Mouse (Mus musculus): Measurements from ENCODE around the gene Gm609. TPM values are rescaled to one million over a fixed set of nuclear protein-coding genes. Genes with fewer than 3 reads are reported as not detected.

The Gm609 gene
- polyA plus RNA-seq, 1 experiment from 2014 or later = 0.68 TPM

GRCm38 (mm10) chr16:45402036-45402435, 90.7 kb downstream of the Gm609 start:
- H3K36me3 ChIP-seq (ENCODE audit: control insufficient read depth, insufficient read depth, low read length) = no peaks in the 10 kb centered on the region
- 63% methylated on average over 1 of the region's 1 CpGs for WGBS
- no peak overlapping the region for H3K4me2 ChIP-seq (ENCODE audit: low read depth, low read length)
- no peak for ATAC-seq (ENCODE audit: insufficient read depth, low FRiP score)
- no peak overlapping the region for H3K4me3 ChIP-seq (replicated peaks; ENCODE audit: low read length)
- no peak overlapping the region for H3K9ac ChIP-seq (ENCODE audit: low read length)
- H3K4me1 ChIP-seq (ENCODE audit: control insufficient read depth, insufficient read depth, low read length) = peaks cover 5% of the 10 kb centered on the region; the same call in 1 of the 2 replicates
- H3K27ac ChIP-seq (ENCODE audit: low read length) = no peak overlapping the region
- no peaks in the 10 kb centered on the region for H3K9me3 ChIP-seq (replicated peaks; ENCODE audit: control insufficient read depth, low read length)
- H3K27me3 ChIP-seq (ENCODE audit: control insufficient read depth, insufficient read depth, low read length) = no peaks in the 10 kb centered on the region

GRCm38 (mm10) chr16:45399947-45400555, 92.7 kb downstream of the Gm609 start:
- H3K9me3 ChIP-seq (replicated peaks; ENCODE audit: control insufficient read depth, low read length) = no peaks in the 10 kb centered on the region
- 50% methylated on average over 9 of the region's 9 CpGs for WGBS

DNA sequence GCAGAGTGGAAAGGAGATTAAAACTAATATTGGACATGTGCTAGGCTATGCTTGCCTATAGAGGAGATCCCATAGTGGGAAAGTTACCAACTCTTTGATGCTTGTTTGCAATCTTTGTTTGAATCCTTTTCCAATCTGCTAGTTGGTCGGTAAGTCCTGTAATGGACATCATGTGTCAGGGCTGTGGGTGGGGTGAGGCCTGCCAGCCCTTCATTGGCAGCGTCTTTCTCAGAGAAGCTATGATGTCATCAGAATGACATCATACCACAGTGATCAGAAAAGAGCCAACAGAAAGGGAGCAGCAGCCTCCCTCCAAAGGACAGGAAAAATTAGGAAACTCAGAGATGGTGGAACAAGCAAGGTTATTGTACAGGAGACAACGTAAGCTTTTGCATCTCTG, 93.4 kb downstream of the Gm609 start:
- WGBS = 73% methylated on average over 3 of the region's 3 CpGs
- ATAC-seq (ENCODE audit: insufficient read depth, low FRiP score) = no peak
- no peak overlapping the region for H3K4me3 ChIP-seq (replicated peaks; ENCODE audit: low read length)
- no peak overlapping the region for H3K9ac ChIP-seq (ENCODE audit: low read length)
- H3K27me3 ChIP-seq (ENCODE audit: control insufficient read depth, insufficient read depth, low read length) = no peaks in the 10 kb centered on the region
- H3K4me2 ChIP-seq (ENCODE audit: low read depth, low read length) = no peak overlapping the region
- no peak overlapping the region for H3K27ac ChIP-seq (ENCODE audit: low read length)
- no peaks in the 10 kb centered on the region for H3K36me3 ChIP-seq (ENCODE audit: control insufficient read depth, insufficient read depth, low read length)
- H3K9me3 ChIP-seq (replicated peaks; ENCODE audit: control insufficient read depth, low read length) = no peaks in the 10 kb centered on the region
- peaks cover 5% of the 10 kb centered on the region; the same call in 1 of the 2 replicates for H3K4me1 ChIP-seq (ENCODE audit: control insufficient read depth, insufficient read depth, low read length)

More at GRCm38 (mm10) chr16:45399947-45400555, 92.7 kb downstream of the Gm609 start:
- ATAC-seq (ENCODE audit: insufficient read depth, low FRiP score) = no peak
- no peak overlapping the region for H3K9ac ChIP-seq (ENCODE audit: low read length)
- peaks cover 5% of the 10 kb centered on the region; the same call in 1 of the 2 replicates for H3K4me1 ChIP-seq (ENCODE audit: control insufficient read depth, insufficient read depth, low read length)
- H3K4me3 ChIP-seq (replicated peaks; ENCODE audit: low read length) = no peak overlapping the region
- no peak overlapping the region for H3K27ac ChIP-seq (ENCODE audit: low read length)
- H3K36me3 ChIP-seq (ENCODE audit: control insufficient read depth, insufficient read depth, low read length) = no peaks in the 10 kb centered on the region
- H3K4me2 ChIP-seq (ENCODE audit: low read depth, low read length) = no peak overlapping the region
- no peaks in the 10 kb centered on the region for H3K27me3 ChIP-seq (ENCODE audit: control insufficient read depth, insufficient read depth, low read length)

GRCm38 (mm10) chr16:45397440-45397839, 95.3 kb downstream of the Gm609 start:
- peaks cover 5% of the 10 kb centered on the region; the same call in 1 of the 2 replicates for H3K4me1 ChIP-seq (ENCODE audit: control insufficient read depth, insufficient read depth, low read length)
- no peak overlapping the region for H3K4me2 ChIP-seq (ENCODE audit: low read depth, low read length)
- WGBS = 62% methylated on average over 2 of the region's 2 CpGs
- no peak overlapping the region for H3K27ac ChIP-seq (ENCODE audit: low read length)
- no peak overlapping the region for H3K4me3 ChIP-seq (replicated peaks; ENCODE audit: low read length)
- H3K9ac ChIP-seq (ENCODE audit: low read length) = no peak overlapping the region
- H3K36me3 ChIP-seq (ENCODE audit: control insufficient read depth, insufficient read depth, low read length) = no peaks in the 10 kb centered on the region
- ATAC-seq (ENCODE audit: insufficient read depth, low FRiP score) = no peak
- H3K27me3 ChIP-seq (ENCODE audit: control insufficient read depth, insufficient read depth, low read length) = no peaks in the 10 kb centered on the region
- no peaks in the 10 kb centered on the region for H3K9me3 ChIP-seq (replicated peaks; ENCODE audit: control insufficient read depth, low read length)

GRCm38 (mm10) chr16:45392246-45392645, 100.5 kb downstream of the Gm609 start:
- H3K9ac ChIP-seq (ENCODE audit: low read length) = no peak overlapping the region
- no peak overlapping the region for H3K4me2 ChIP-seq (ENCODE audit: low read depth, low read length)
- no peaks in the 10 kb centered on the region for H3K27me3 ChIP-seq (ENCODE audit: control insufficient read depth, insufficient read depth, low read length)
- H3K4me1 ChIP-seq (ENCODE audit: control insufficient read depth, insufficient read depth, low read length) = no peaks in the 10 kb centered on the region
- no peak overlapping the region for H3K4me3 ChIP-seq (replicated peaks; ENCODE audit: low read length)
- H3K9me3 ChIP-seq (replicated peaks; ENCODE audit: control insufficient read depth, low read length) = no peaks in the 10 kb centered on the region
- no peaks in the 10 kb centered on the region for H3K36me3 ChIP-seq (ENCODE audit: control insufficient read depth, insufficient read depth, low read length)
- no peak for ATAC-seq (ENCODE audit: insufficient read depth, low FRiP score)
- no peak overlapping the region for H3K27ac ChIP-seq (ENCODE audit: low read length)
- 86% methylated on average over 6 of the region's 6 CpGs for WGBS

DNA sequence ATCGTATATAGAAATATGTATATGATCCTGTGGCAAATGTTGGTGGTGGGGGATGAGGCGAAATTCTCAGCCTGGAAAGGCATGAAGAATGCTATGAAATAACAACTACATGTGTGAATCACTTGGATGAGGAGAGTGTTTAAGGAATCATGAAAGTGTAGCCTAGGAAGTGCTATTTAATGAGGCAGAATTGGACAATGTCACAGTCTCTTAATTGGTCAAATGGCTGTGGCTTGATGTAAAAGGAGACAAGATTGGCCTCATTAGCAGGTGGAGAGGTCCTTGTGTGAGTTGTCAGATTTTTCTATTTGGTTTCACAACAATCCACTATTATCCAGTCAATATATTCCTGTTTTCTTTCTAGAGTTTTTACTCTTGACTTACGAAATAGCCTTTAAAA, 101.1 kb downstream of the Gm609 start:
- H3K27ac ChIP-seq (ENCODE audit: low read length) = no peak overlapping the region
- WGBS = 92% methylated on average over 3 of the region's 3 CpGs
- no peaks in the 10 kb centered on the region for H3K36me3 ChIP-seq (ENCODE audit: control insufficient read depth, insufficient read depth, low read length)
- H3K9ac ChIP-seq (ENCODE audit: low read length) = no peak overlapping the region
- H3K27me3 ChIP-seq (ENCODE audit: control insufficient read depth, insufficient read depth, low read length) = no peaks in the 10 kb centered on the region
- H3K9me3 ChIP-seq (replicated peaks; ENCODE audit: control insufficient read depth, low read length) = no peaks in the 10 kb centered on the region
- H3K4me2 ChIP-seq (ENCODE audit: low read depth, low read length) = no peak overlapping the region
- no peaks in the 10 kb centered on the region for H3K4me1 ChIP-seq (ENCODE audit: control insufficient read depth, insufficient read depth, low read length)
- H3K4me3 ChIP-seq (replicated peaks; ENCODE audit: low read length) = no peak overlapping the region
- ATAC-seq (ENCODE audit: insufficient read depth, low FRiP score) = no peak

DNA sequence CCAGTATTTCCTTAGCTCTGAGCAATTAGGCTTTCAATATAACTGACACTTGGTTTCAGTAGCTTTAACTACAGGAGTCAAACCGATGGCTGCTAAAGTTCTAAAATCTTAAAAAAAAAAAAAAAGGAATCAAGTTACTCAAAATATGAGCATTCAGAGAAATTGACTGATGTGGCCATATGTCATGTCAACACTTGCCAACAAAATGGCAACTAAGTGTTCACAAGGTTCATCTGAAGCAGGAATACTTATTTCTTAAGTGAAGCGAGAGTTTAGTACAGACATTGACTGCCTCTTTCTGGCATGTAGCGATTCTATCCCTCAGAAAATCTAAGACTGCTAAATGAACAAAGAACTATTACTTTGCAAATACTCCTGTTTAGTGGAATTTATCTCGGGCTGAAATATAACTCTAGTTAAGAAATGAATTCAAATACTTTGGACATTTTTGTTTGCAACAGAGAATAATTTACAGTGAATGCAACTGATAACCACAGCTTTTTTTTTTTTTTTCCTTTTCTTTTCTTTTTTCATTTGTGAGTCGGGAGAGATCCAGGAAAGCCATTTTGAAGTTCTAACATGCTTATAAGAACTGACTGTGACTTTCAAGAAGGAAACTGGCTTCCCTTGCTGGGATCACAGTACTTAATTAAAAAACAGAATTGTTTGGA, 102.3 kb downstream of the Gm609 start:
- Histone ChIP-seq H3K9me3 (replicated peaks; ENCODE audit: control insufficient read depth, low read length) (no peaks in the 10 kb centered on the region), H3K9ac (ENCODE audit: low read length) (no peak overlapping the region), H3K36me3 (ENCODE audit: control insufficient read depth, insufficient read depth, low read length) (no peaks in the 10 kb centered on the region), H3K4me3 (replicated peaks; ENCODE audit: low read length) (no peak overlapping the region), H3K4me1 (ENCODE audit: control insufficient read depth, insufficient read depth, low read length) (no peaks in the 10 kb centered on the region), H3K27me3 (ENCODE audit: control insufficient read depth, insufficient read depth, low read length) (no peaks in the 10 kb centered on the region), H3K4me2 (ENCODE audit: low read depth, low read length) (no peak overlapping the region), H3K27ac (ENCODE audit: low read length) (no peak overlapping the region)
- whole genome bisulfite sequencing = 75% methylated on average over 5 of the region's 5 CpGs
- no peak for ATAC-seq (ENCODE audit: insufficient read depth, low FRiP score)

DNA sequence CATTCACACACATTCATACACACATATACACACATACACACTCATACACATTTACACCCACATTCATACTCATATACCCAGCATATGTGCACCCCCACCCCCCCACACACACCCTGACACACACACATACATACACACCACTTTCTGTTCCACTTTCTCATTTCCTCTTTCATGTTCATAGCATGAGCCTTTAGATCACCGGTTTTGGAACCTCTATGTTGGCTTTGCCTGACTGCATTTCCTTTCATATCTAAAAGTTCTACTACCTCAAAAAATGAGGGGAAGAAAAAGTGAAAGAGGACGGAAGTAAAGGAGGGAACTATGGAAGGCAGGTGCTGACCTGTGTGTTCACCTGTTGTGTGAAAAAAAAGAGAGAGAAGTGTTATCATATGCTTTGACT, 102.9 kb downstream of the Gm609 start:
- Histone ChIP-seq H3K27me3 (ENCODE audit: control insufficient read depth, insufficient read depth, low read length) (no peaks in the 10 kb centered on the region), H3K4me3 (replicated peaks; ENCODE audit: low read length) (no peak overlapping the region), H3K9ac (ENCODE audit: low read length) (no peak overlapping the region), H3K4me1 (ENCODE audit: control insufficient read depth, insufficient read depth, low read length) (no peaks in the 10 kb centered on the region), H3K27ac (ENCODE audit: low read length) (no peak overlapping the region), H3K4me2 (ENCODE audit: low read depth, low read length) (no peak overlapping the region), H3K36me3 (ENCODE audit: control insufficient read depth, insufficient read depth, low read length) (no peaks in the 10 kb centered on the region), H3K9me3 (replicated peaks; ENCODE audit: control insufficient read depth, low read length) (no peaks in the 10 kb centered on the region)
- ATAC-seq (ENCODE audit: insufficient read depth, low FRiP score) = no peak
- WGBS = 82% methylated on average over 2 of the region's 2 CpGs

DNA sequence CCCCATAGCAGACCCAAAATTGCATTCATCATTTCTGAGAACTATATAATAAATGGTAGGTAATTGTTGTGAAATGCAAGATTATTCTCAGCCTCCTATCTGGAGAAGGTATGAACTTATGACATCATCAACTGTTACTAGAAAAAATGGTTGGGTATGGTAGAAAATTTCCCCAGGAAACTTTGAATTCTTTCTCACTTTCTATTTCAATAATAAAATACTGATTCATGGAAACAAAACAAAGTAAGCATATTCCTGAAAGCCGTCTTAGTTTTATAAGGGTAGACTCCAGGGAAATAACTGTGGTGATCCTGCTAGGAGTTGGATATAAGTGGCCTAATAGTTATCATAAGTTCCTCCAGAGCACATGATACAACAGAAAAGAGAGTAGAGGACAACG, 103.7 kb downstream of the Gm609 start:
- no peak overlapping the region for H3K27ac ChIP-seq (ENCODE audit: low read length)
- no peaks in the 10 kb centered on the region for H3K27me3 ChIP-seq (ENCODE audit: control insufficient read depth, insufficient read depth, low read length)
- no peak overlapping the region for H3K4me2 ChIP-seq (ENCODE audit: low read depth, low read length)
- no peak overlapping the region for H3K4me3 ChIP-seq (replicated peaks; ENCODE audit: low read length)
- no peaks in the 10 kb centered on the region for H3K4me1 ChIP-seq (ENCODE audit: control insufficient read depth, insufficient read depth, low read length)
- H3K9ac ChIP-seq (ENCODE audit: low read length) = no peak overlapping the region
- H3K36me3 ChIP-seq (ENCODE audit: control insufficient read depth, insufficient read depth, low read length) = no peaks in the 10 kb centered on the region
- ATAC-seq (ENCODE audit: insufficient read depth, low FRiP score) = no peak
- no peaks in the 10 kb centered on the region for H3K9me3 ChIP-seq (replicated peaks; ENCODE audit: control insufficient read depth, low read length)
- 81% methylated on average over 2 of the region's 2 CpGs for WGBS
